Mouse (Mus musculus): ENCODE results near the gene Dtnb. TPM values are rescaled to one million over a fixed set of nuclear protein-coding genes. Genes with fewer than 3 reads are reported as not detected.
"Not testable (repeated sequence)": the region's sequence is repeated elsewhere in the genome, so short reads cannot be mapped to it uniquely, and the experiment has no call there.

Gene Dtnb
- total and polyA plus RNA-seq, 3 experiments: 0.38 to 13.1 TPM; not detected in 1

GRCm38 (mm10) chr12:3672786-3673185, 100.6 kb downstream of the Dtnb start:
- no peak for ATAC-seq (ENCODE audit: extremely low read depth, insufficient number of reproducible peaks, low FRiP score, poor library complexity, severe bottlenecking)

DNA sequence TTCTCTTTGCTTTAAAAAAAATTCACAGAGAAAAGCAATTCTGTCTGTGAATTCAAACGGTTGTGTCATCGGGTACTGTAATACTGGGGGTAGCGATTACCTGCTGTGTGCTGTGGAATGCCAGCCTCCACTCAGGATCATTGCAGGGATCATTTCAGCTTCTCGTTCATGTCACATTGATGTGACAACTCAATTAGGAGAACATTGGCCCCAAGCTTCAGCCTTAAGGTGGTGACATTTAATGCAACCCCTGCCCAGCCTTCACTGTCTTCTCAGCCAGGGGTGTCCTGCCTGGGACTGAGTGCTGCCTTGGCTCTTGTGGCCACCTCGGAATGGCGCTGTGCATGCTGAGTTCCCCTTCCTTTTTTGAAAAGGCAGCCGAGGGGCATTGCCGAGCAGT, 101.7 kb downstream of the Dtnb start:
- H3K27me3 ChIP-seq (ENCODE audit: insufficient read depth, low read length): peaks cover 8% of the 10 kb centered on the region; the same call in 1 of the 2 replicates
- no peaks in the 10 kb centered on the region for H3K9me3 ChIP-seq (replicated peaks)
- H3K36me3 ChIP-seq (replicated peaks): no peaks in the 10 kb centered on the region
- DNase-seq (ENCODE audit: low spot score): no peak
- TF ChIP-seq CTCF (IDR thresholded peaks at IDR 0.05; ENCODE audit: low read depth, low read length) (no peak), POLR2AphosphoS5 (IDR thresholded peaks at IDR 0.05; ENCODE audit: insufficient replicate concordance, low read depth, low read length) (no peak)
- no peak for ATAC-seq (ENCODE audit: extremely low read depth, insufficient number of reproducible peaks, low FRiP score, poor library complexity, severe bottlenecking)
- H3K4me1 ChIP-seq (ENCODE audit: insufficient read depth, low read depth, low read length): no peaks in the 10 kb centered on the region
- no peak overlapping the region for H3K4me3 ChIP-seq (ENCODE audit: low read depth, low read length)

More at GRCm38 (mm10) chr12:3672786-3673185, 100.6 kb downstream of the Dtnb start:
- TF ChIP-seq CTCF (IDR thresholded peaks at IDR 0.05; ENCODE audit: low read depth, low read length) (no peak), TAL1 (conservative IDR thresholded peaks at IDR 0.05; ENCODE audit: low read depth, low read length) (no peak)
- no peaks in the 10 kb centered on the region for H3K9me3 ChIP-seq (replicated peaks)
- H3K4me1 ChIP-seq (ENCODE audit: insufficient read depth, low read depth, low read length): no peaks in the 10 kb centered on the region
- H3K4me3 ChIP-seq (ENCODE audit: low read depth, low read length): no peak overlapping the region
- no peaks in the 10 kb centered on the region for H3K36me3 ChIP-seq (replicated peaks)
- no peak for DNase-seq (ENCODE audit: low spot score)
- H3K27me3 ChIP-seq (ENCODE audit: insufficient read depth, low read length): peaks cover 5% of the 10 kb centered on the region; the same call in 1 of the 2 replicates

- peaks cover 8% of the 10 kb centered on the region; the same call in 1 of the 2 replicates for H3K27me3 ChIP-seq (ENCODE audit: insufficient read depth, low read length)
- no peak for DNase-seq (ENCODE audit: low spot score)
- TF ChIP-seq GATA1 (IDR thresholded peaks at IDR 0.05; ENCODE audit: borderline replicate concordance, low read length) (no peak), CTCF (IDR thresholded peaks at IDR 0.05; ENCODE audit: low read depth, low read length) (no peak), TAL1 (conservative IDR thresholded peaks at IDR 0.05; ENCODE audit: low read depth, low read length) (no peak), GATA2 (IDR thresholded peaks at IDR 0.05; ENCODE audit: borderline replicate concordance, low read depth, low read length) (no peak), POLR2AphosphoS5 (IDR thresholded peaks at IDR 0.05; ENCODE audit: insufficient replicate concordance, low read depth, low read length) (no peak)
- no peaks in the 10 kb centered on the region for H3K9me3 ChIP-seq (replicated peaks)
- H3K4me1 ChIP-seq (ENCODE audit: insufficient read depth, low read depth, low read length): no peaks in the 10 kb centered on the region
- no peaks in the 10 kb centered on the region for H3K36me3 ChIP-seq (replicated peaks)
- ATAC-seq (ENCODE audit: extremely low read depth, insufficient number of reproducible peaks, low FRiP score, poor library complexity, severe bottlenecking): no peak
- H3K4me3 ChIP-seq (ENCODE audit: low read depth, low read length): no peak overlapping the region
Measured at GRCm38 (mm10) chr12:3674913-3675312, 102.7 kb downstream of the Dtnb start.

- TF ChIP-seq POLR2AphosphoS5 (IDR thresholded peaks at IDR 0.05; ENCODE audit: insufficient replicate concordance, low read depth, low read length) (no peak), GATA1 (IDR thresholded peaks at IDR 0.05; ENCODE audit: borderline replicate concordance, low read length) (no peak), TAL1 (conservative IDR thresholded peaks at IDR 0.05; ENCODE audit: low read depth, low read length) (no peak), CTCF (IDR thresholded peaks at IDR 0.05; ENCODE audit: low read depth, low read length) (no peak), GATA2 (IDR thresholded peaks at IDR 0.05; ENCODE audit: borderline replicate concordance, low read depth, low read length) (no peak)
- H3K27me3 ChIP-seq (ENCODE audit: insufficient read depth, low read length): 0 out of 2 replicates have a peak, but pooled peaks cover 3% of the 10 kb centered on the region
- H3K9me3 ChIP-seq (replicated peaks): no peaks in the 10 kb centered on the region
- no peak overlapping the region for H3K4me3 ChIP-seq (ENCODE audit: low read depth, low read length)
- no peaks in the 10 kb centered on the region for H3K4me1 ChIP-seq (ENCODE audit: insufficient read depth, low read depth, low read length)
- no peaks in the 10 kb centered on the region for H3K36me3 ChIP-seq (replicated peaks)
- DNase-seq (ENCODE audit: low spot score): no peak
- no peak for ATAC-seq (ENCODE audit: extremely low read depth, insufficient number of reproducible peaks, low FRiP score, poor library complexity, severe bottlenecking)
Measured at GRCm38 (mm10) chr12:3680721-3681120, 108.5 kb downstream of the Dtnb start.

GRCm38 (mm10) chr12:3683041-3683440, 110.9 kb downstream of the Dtnb start:
- Histone ChIP-seq H3K36me3 (replicated peaks) (no peaks in the 10 kb centered on the region), H3K9me3 (replicated peaks) (no peaks in the 10 kb centered on the region), H3K4me3 (ENCODE audit: low read depth, low read length) (no peak overlapping the region), H3K4me1 (ENCODE audit: insufficient read depth, low read depth, low read length) (no peaks in the 10 kb centered on the region), H3K27me3 (ENCODE audit: insufficient read depth, low read length) (0 out of 2 replicates have a peak, but pooled peaks cover 3% of the 10 kb centered on the region)
- TF ChIP-seq GATA1 (IDR thresholded peaks at IDR 0.05; ENCODE audit: borderline replicate concordance, low read length) (no peak), GATA2 (IDR thresholded peaks at IDR 0.05; ENCODE audit: borderline replicate concordance, low read depth, low read length) (no peak), CTCF (IDR thresholded peaks at IDR 0.05; ENCODE audit: low read depth, low read length) (no peak), POLR2AphosphoS5 (IDR thresholded peaks at IDR 0.05; ENCODE audit: insufficient replicate concordance, low read depth, low read length) (no peak), TAL1 (conservative IDR thresholded peaks at IDR 0.05; ENCODE audit: low read depth, low read length) (no peak)
- no peak for DNase-seq (ENCODE audit: low spot score)
- ATAC-seq (ENCODE audit: extremely low read depth, insufficient number of reproducible peaks, low FRiP score, poor library complexity, severe bottlenecking): no peak

DNA sequence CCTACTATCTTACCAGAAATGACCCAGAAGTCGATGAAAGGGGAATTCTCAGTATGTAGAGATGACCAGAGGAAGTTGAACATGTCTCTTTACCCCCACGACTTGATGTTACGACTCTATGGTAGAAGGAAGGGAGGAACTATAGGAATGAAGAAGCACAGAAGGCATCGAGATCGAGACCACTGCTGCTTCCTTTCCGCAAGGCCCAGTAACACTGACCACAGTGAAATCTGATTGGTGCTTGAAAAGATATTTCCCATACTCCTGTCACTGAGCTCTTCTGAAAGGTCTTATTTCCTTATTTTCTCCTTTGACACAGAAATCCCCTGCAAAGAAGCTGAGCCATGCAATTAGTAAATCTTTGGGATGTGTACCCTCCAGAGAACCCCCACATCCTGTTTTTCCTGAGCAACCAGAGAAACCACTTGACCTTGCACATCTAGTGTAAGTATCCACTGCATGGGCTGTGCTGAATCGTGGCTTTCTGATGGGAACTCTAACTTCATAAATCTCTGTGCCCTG, 114.3 kb downstream of the Dtnb start:
- H3K27me3 ChIP-seq (ENCODE audit: insufficient read depth, low read length): no peaks in the 10 kb centered on the region
- no peaks in the 10 kb centered on the region for H3K9me3 ChIP-seq (replicated peaks)
- no peak overlapping the region for H3K4me3 ChIP-seq (ENCODE audit: low read depth, low read length)
- no peaks in the 10 kb centered on the region for H3K4me1 ChIP-seq (ENCODE audit: insufficient read depth, low read depth, low read length)
- TF ChIP-seq CTCF (IDR thresholded peaks at IDR 0.05; ENCODE audit: low read depth, low read length): no peak
- no peak for TF ChIP-seq POLR2AphosphoS5 (IDR thresholded peaks at IDR 0.05; ENCODE audit: insufficient replicate concordance, low read depth, low read length)
- TF ChIP-seq GATA1 (IDR thresholded peaks at IDR 0.05; ENCODE audit: borderline replicate concordance, low read length): no peak
- no peak for TF ChIP-seq TAL1 (conservative IDR thresholded peaks at IDR 0.05; ENCODE audit: low read depth, low read length)
- no peak for TF ChIP-seq GATA2 (IDR thresholded peaks at IDR 0.05; ENCODE audit: borderline replicate concordance, low read depth, low read length)
- ATAC-seq (ENCODE audit: extremely low read depth, insufficient number of reproducible peaks, low FRiP score, poor library complexity, severe bottlenecking) (no peak), DNase-seq (ENCODE audit: low spot score) (no peak)
- no peaks in the 10 kb centered on the region for H3K36me3 ChIP-seq (replicated peaks)

DNA sequence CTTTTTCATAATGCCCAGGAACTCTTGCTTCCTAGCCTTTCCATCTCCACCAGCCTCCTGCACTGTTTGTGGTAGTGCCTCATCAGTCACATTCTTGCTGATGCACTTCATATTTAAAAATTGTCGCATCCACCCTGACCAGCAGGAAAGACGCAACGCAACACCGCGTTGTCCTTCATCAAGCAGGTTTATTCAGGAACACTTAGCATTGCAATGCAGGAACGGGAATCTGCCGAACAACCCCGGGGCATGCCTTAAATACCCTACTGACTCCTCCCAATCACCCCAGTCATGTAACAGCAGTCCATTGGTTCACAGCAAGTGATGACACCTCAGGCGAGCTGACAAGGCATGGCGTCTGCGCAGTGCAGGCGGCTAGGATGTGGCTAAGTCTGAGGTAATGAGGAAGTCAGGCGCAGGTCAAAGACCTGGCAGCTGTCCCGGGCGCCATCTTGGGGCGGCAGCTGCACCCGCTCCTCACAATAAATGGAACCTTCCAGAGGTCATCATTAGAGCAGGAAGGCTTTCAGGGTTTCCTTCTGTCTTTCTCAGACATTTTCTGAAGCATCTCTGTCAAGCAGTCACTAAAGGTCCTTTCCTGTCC, 118.8 kb downstream of the Dtnb start:
- H3K9me3 ChIP-seq (replicated peaks); H3K36me3 ChIP-seq (replicated peaks); DNase-seq (ENCODE audit: low spot score); H3K27me3 ChIP-seq (ENCODE audit: insufficient read depth, low read length); H3K4me3 ChIP-seq (ENCODE audit: low read depth, low read length); H3K4me1 ChIP-seq (ENCODE audit: insufficient read depth, low read depth, low read length); ATAC-seq (ENCODE audit: extremely low read depth, insufficient number of reproducible peaks, low FRiP score, poor library complexity, severe bottlenecking): not testable (repeated sequence)
